Mouse (Mus musculus) adrenal gland (tissue): ENCODE measurements at regions not wholly inside any gene's neighbourhood (a gene's known extent, or its start where the extent isn't known, plus 50 kb on each side); places are given as distances from the start of the nearest gene placed in this dataset.

Experiments
- intact Hi-C: fragments of 180-260 bp; cut with DNase I; formaldehyde crosslinking; loops from one replicate; pipeline ENCODE4 v1.15.1; 2025

DNA sequence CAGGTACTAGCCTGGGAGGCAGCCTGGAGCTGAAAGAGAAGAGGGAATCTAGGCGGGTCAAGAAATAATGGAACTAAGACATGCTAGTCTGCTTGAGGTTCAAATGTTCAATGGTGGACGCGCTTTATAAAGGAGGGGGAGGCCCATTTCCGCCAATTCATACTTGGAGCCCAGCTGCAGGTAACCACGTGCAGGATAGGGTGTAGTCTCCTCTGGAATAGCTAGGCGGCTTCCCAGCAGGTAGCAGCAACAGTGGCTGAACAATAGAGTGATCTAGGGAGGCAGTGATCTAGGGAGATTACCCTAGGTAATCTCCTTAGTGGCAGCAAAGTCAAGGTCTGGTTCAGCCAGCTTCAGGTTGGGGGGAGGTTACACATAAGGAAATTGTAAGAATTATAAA, 134.6 kb downstream of the Sh2d4b start:
- intact Hi-C loops = no loop called here

DNA sequence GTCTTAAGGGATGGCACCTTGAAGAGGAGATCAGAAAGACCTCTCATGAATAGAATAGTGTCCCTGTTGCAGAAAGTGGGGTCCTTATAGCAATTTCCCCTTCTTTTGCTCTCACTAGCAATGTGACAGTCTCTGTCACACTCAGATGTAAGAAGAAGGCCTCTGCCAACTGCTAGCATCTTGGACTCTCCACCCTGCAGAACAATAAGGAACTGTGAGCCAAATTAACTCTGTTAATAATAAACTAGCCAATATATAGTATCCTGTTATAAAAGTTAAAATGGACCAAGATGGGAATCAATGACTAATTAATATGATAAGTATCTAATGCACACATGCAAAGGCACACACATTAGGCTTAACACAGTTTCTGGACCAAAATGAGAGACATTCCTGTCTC, 152.5 kb downstream of the Sh2d4b start:
- intact Hi-C loops = no loop called here

GRCm38 (mm10) chr14:40731861-40732260, 161.2 kb downstream of the Sh2d4b start:
- intact Hi-C loops = loop anchor here (2.0 kb wide), 1 partner anchor 1199 kb away; no protein-coding TSS in a partner anchor

GRCm38 (mm10) chr14:40708981-40709531, 184.0 kb downstream of the Sh2d4b start:
- intact Hi-C loops = no loop called here

GRCm38 (mm10) chr14:40707419-40707818, 185.6 kb downstream of the Sh2d4b start:
- intact Hi-C loops = no loop called here

- intact Hi-C loops = no loop called here
Measured at GRCm38 (mm10) chr14:40703451-40703850, 189.6 kb downstream of the Sh2d4b start.

DNA sequence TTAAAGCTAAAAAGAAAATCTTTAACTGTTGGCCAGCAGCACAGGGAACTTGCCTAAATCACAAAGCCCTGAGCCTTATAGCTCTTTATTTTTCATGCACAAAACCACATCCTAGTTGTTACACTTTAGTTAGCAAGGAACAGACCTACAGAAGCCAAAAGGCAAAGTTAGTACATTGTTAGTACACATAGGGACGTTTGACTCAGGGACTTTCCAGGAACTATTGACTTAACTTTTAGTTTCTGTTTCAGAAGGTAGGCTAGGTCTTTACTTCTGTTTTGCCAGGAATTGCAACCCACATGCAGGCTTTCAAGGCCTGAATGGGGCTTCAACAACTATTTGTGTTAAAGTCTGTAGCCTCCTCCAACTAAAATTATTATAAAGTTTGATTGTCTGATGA, 211.4 kb downstream of the Sh2d4b start:
- intact Hi-C loops = no loop called here

GRCm38 (mm10) chr14:40653558-40653957, 239.5 kb downstream of the Sh2d4b start:
- intact Hi-C loops = no loop called here
